In genomic region chr4:131405376-131406017, GRCm38 (mm10) we compare ENCODE assay signal across 14 mouse cellular contexts.
A peak's percentile ranks its signal among the peaks of the same experiment; 100 is the strongest.
DNase-seq lines count a peak whose midpoint lies in the region; ATAC-seq lines count a peak whose summit lies in the region.
"Had no signal": no experiment of that assay in that cellular context is flagged by ENCODE, and none has a peak within 500 bp of the region (broad histone marks: within the 10 kb centered on the region; RNA-seq: fewer than 3 reads in every experiment).

No protein-coding gene starts in this region.

- no peaks in the 10 kb centered on the region for H3K36me3 ChIP-seq in midbrain, embryonic 15.5 days (replicated peaks)
- no peaks in the 10 kb centered on the region for H3K36me3 ChIP-seq in midbrain, embryonic 11.5 days (ENCODE audit: control insufficient read depth, insufficient read depth, low read length)
- H3K36me3 ChIP-seq in forebrain, embryonic 13.5 days (ENCODE audit: poor library complexity, severe bottlenecking) = no peaks in the 10 kb centered on the region
- H3K36me3 ChIP-seq in neural tube, embryonic 15.5 days = no peaks in the 10 kb centered on the region

- peaks cover 16% of the 10 kb centered on the region for H3K4me1 ChIP-seq in midbrain, embryonic 15.5 days
- H3K4me1 ChIP-seq in midbrain, embryonic 11.5 days (ENCODE audit: control insufficient read depth, insufficient read depth, low read length) = no peaks in the 10 kb centered on the region
- H3K4me1 ChIP-seq in forebrain, embryonic 13.5 days = peaks cover 34% of the 10 kb centered on the region
- H3K4me1 ChIP-seq in neural tube, embryonic 15.5 days = peaks cover 19% of the 10 kb centered on the region

- H3K4me2 ChIP-seq in midbrain, embryonic 15.5 days = no peak overlapping the region
- no peak overlapping the region for H3K4me2 ChIP-seq in midbrain, embryonic 11.5 days
- no peak overlapping the region for H3K4me2 ChIP-seq in forebrain, embryonic 13.5 days
- H3K4me2 ChIP-seq in neural tube, embryonic 15.5 days = no peak overlapping the region

- H3K9ac ChIP-seq in midbrain, embryonic 15.5 days = no peak overlapping the region
- no peak overlapping the region for H3K9ac ChIP-seq in midbrain, embryonic 11.5 days (ENCODE audit: low read length)
- no peak overlapping the region for H3K9ac ChIP-seq in forebrain, embryonic 13.5 days
- H3K9ac ChIP-seq in neural tube, embryonic 15.5 days (replicated peaks) = no peak overlapping the region

- peak overlapping the region; percentile 43 for H3K27ac ChIP-seq in midbrain, embryonic 15.5 days
- no peak overlapping the region for H3K27ac ChIP-seq in midbrain, embryonic 11.5 days (ENCODE audit: low read depth, low read length)
- peak overlapping the region; percentile 73; the same call in 1 of the 2 replicates for H3K27ac ChIP-seq in forebrain, embryonic 13.5 days
- H3K27ac ChIP-seq in neural tube, embryonic 15.5 days (replicated peaks) = no peak overlapping the region; the same call in 1 of the 2 replicates

- no peak for DNase-seq in frontal cortex, postnatal 14 days (ENCODE audit: low spot score in 2 of 2)
- DNase-seq in midbrain, embryonic 11.5 days (ENCODE audit: low spot score, missing footprints) = no peak
- DNase-seq in cerebellum, postnatal 25 days = no peak
- DNase-seq: adrenal gland, adult 8-10 months; gastrocnemius, postnatal 25 days; lung, adult 2 months; thymus, adult 18-20 months had no signal

- H3K4me3 ChIP-seq in midbrain, embryonic 15.5 days = no peak overlapping the region
- H3K4me3 ChIP-seq in midbrain, embryonic 11.5 days (ENCODE audit: low read depth, low read length) = no peak overlapping the region
- no peak overlapping the region for H3K4me3 ChIP-seq in forebrain, embryonic 13.5 days
- no peak overlapping the region for H3K4me3 ChIP-seq in neural tube, embryonic 15.5 days (replicated peaks)
- H3K4me3 ChIP-seq: myocyte had no signal

- no peaks in the 10 kb centered on the region for H3K27me3 ChIP-seq in midbrain, embryonic 15.5 days (replicated peaks)
- H3K27me3 ChIP-seq in midbrain, embryonic 11.5 days (ENCODE audit: control insufficient read depth, insufficient read depth, low read length) = no peaks in the 10 kb centered on the region
- no peaks in the 10 kb centered on the region for H3K27me3 ChIP-seq in forebrain, embryonic 13.5 days
- H3K27me3 ChIP-seq in neural tube, embryonic 15.5 days (replicated peaks) = peaks cover 3% of the 10 kb centered on the region; the same call in 1 of the 2 replicates

- no peaks in the 10 kb centered on the region for H3K9me3 ChIP-seq in midbrain, embryonic 15.5 days
- no peaks in the 10 kb centered on the region for H3K9me3 ChIP-seq in midbrain, embryonic 11.5 days (ENCODE audit: control insufficient read depth, low read length)
- no peaks in the 10 kb centered on the region for H3K9me3 ChIP-seq in forebrain, embryonic 13.5 days (replicated peaks)
- no peaks in the 10 kb centered on the region for H3K9me3 ChIP-seq in neural tube, embryonic 15.5 days (replicated peaks)

- 52% methylated on average over 12 of the region's 12 CpGs for WGBS in midbrain, embryonic 15.5 days
- 72% methylated on average over 12 of the region's 12 CpGs for WGBS in midbrain, embryonic 11.5 days
- WGBS in forebrain, embryonic 13.5 days = 36% methylated on average over 12 of the region's 12 CpGs
- WGBS in neural tube, embryonic 15.5 days = 42% methylated on average over 12 of the region's 12 CpGs

- 0 out of 2 replicates have a peak, but pooled peaks have one; percentile 57 for ATAC-seq in frontal cortex, adult (ENCODE audit: low TSS enrichment)
- ATAC-seq in midbrain, embryonic 15.5 days (replicated peaks) = no peak
- ATAC-seq in midbrain, embryonic 11.5 days (ENCODE audit: low FRiP score) = no peak
- peak; percentile 63; the same call in 1 of the 2 replicates for ATAC-seq in forebrain, embryonic 13.5 days
- 0 out of 2 replicates have a peak, but pooled peaks have one; percentile 17 for ATAC-seq in neural tube, embryonic 15.5 days (ENCODE audit: low FRiP score)
- ATAC-seq in granulocyte monocyte progenitor cell, adult 5-6 weeks (replicated peaks; ENCODE audit: poor library complexity, severe bottlenecking) = no peak
- ATAC-seq: intestine, postnatal 0 days had no signal

Comparison
In these comparisons a context has a peak if more than half of its experiments do, and no peak if none do; other contexts are left out.
1. H3K27ac ChIP-seq: peak in midbrain, embryonic 15.5 days (single experiment) and forebrain, embryonic 13.5 days (single experiment); none in midbrain, embryonic 11.5 days (single experiment) and neural tube, embryonic 15.5 days (single experiment).
2. ATAC-seq: peak in frontal cortex, adult (single experiment), forebrain, embryonic 13.5 days (single experiment) and neural tube, embryonic 15.5 days (single experiment); none in midbrain, embryonic 15.5 days (single experiment), midbrain, embryonic 11.5 days (single experiment) and granulocyte monocyte progenitor cell, adult 5-6 weeks (single experiment).